Mouse (Mus musculus): Measurements from ENCODE around the gene Map1lc3a. TPM values are rescaled to one million over a fixed set of nuclear protein-coding genes. Genes with fewer than 3 reads are reported as not detected.

Map1lc3a gene
- polyA plus RNA-seq (2012; rRNA removed) (129 and 134 TPM in 2 replicates), polyA plus RNA-seq (2014; fragmentation: Nextera tagmentation; extraction: Ambion mirVana) (233 TPM in 2 replicates)

GRCm38 (mm10) chr2:155276195-155276594 is at the start of gene Map1lc3a:
Map1lc3a (plus strand) TSS chr2:155276297.
- under 1% methylated on average over 39 of the region's 47 CpGs for WGBS
- Histone ChIP-seq H3K36me3 (ENCODE audit: control insufficient read depth, insufficient read depth, low read length) (peaks cover 8% of the 10 kb centered on the region; the same call in 1 of the 2 replicates), H3K4me2 (replicated peaks; ENCODE audit: low read depth, low read length, severe bottlenecking) (peak within 1 kb of the TSS; percentile 69), H3K27me3 (ENCODE audit: control insufficient read depth, insufficient read depth, low read length) (no peaks in the 10 kb centered on the region), H3K4me1 (ENCODE audit: control insufficient read depth, insufficient read depth, low read length) (peaks cover 10% of the 10 kb centered on the region), H3K9ac (ENCODE audit: low read depth, low read length, severe bottlenecking) (peak within 1 kb of the TSS; percentile 96), H3K9me3 (ENCODE audit: control insufficient read depth, low read length) (no peaks in the 10 kb centered on the region), H3K4me3 (replicated peaks; ENCODE audit: low read length) (peak within 1 kb of the TSS; percentile 95), H3K27ac (replicated peaks; ENCODE audit: low read depth, low read length) (peak within 1 kb of the TSS; percentile 93)
- TF ChIP-seq POLR2A (IDR thresholded peaks at IDR 0.05; ENCODE audit: borderline replicate concordance, extremely low read depth, insufficient read depth, insufficient read length), result no peak
- ATAC-seq (ENCODE audit: low FRiP score, low read depth) (peak; percentile 96), DNase-seq (ENCODE audit: low spot score) (peak; percentile 95)

- peak; percentile 90 for ATAC-seq (ENCODE audit: low FRiP score, low read depth)
- TF ChIP-seq POLR2A (IDR thresholded peaks at IDR 0.05; ENCODE audit: borderline replicate concordance, extremely low read depth, insufficient read depth, insufficient read length), result no peak
- peaks cover 6% of the 10 kb centered on the region; the same call in 1 of the 2 replicates for H3K36me3 ChIP-seq (ENCODE audit: control insufficient read depth, insufficient read depth, low read length)
- H3K4me1 ChIP-seq (ENCODE audit: control insufficient read depth, insufficient read depth, low read length), result peaks cover 19% of the 10 kb centered on the region
- no peaks in the 10 kb centered on the region for H3K9me3 ChIP-seq (ENCODE audit: control insufficient read depth, low read length)
- no peaks in the 10 kb centered on the region for H3K27me3 ChIP-seq (ENCODE audit: control insufficient read depth, insufficient read depth, low read length)
- peak overlapping the region; percentile 73 for H3K4me3 ChIP-seq (replicated peaks; ENCODE audit: low read length)
- H3K9ac ChIP-seq (ENCODE audit: low read depth, low read length, severe bottlenecking), result peak overlapping the region; percentile 88
- H3K4me2 ChIP-seq (replicated peaks; ENCODE audit: low read depth, low read length, severe bottlenecking), result peak overlapping the region; percentile 69
- WGBS, result 6% methylated on average over 13 of the region's 13 CpGs
- H3K27ac ChIP-seq (replicated peaks; ENCODE audit: low read depth, low read length), result peak overlapping the region; percentile 87
- DNase-seq (ENCODE audit: low spot score), result no peak
These were observed 40.2 kb upstream of the Map1lc3a start for GRCm38 (mm10) chr2:155235746-155236361.

GRCm38 (mm10) chr2:155236362-155236992 is 39.6 kb upstream of the Map1lc3a start, which contains the start of gene Dynlrb1:
Dynlrb1 (plus strand) TSS chr2:155236533.
- H3K4me3 ChIP-seq (replicated peaks; ENCODE audit: low read length), result peak within 1 kb of the TSS; percentile 73
- H3K4me2 ChIP-seq (replicated peaks; ENCODE audit: low read depth, low read length, severe bottlenecking), result peak within 1 kb of the TSS; percentile 78
- no peaks in the 10 kb centered on the region for H3K9me3 ChIP-seq (ENCODE audit: control insufficient read depth, low read length)
- no peaks in the 10 kb centered on the region for H3K27me3 ChIP-seq (ENCODE audit: control insufficient read depth, insufficient read depth, low read length)
- H3K4me1 ChIP-seq (ENCODE audit: control insufficient read depth, insufficient read depth, low read length), result peaks cover 19% of the 10 kb centered on the region
- peaks cover 6% of the 10 kb centered on the region; the same call in 1 of the 2 replicates for H3K36me3 ChIP-seq (ENCODE audit: control insufficient read depth, insufficient read depth, low read length)
- TF ChIP-seq POLR2A (IDR thresholded peaks at IDR 0.05; ENCODE audit: borderline replicate concordance, extremely low read depth, insufficient read depth, insufficient read length), result peak; percentile 73; the same call in 1 of the 2 replicates
- DNase-seq (ENCODE audit: low spot score) (peak; percentile 95), ATAC-seq (ENCODE audit: low FRiP score, low read depth) (peak; percentile 98)
- peak within 1 kb of the TSS; percentile 87 for H3K27ac ChIP-seq (replicated peaks; ENCODE audit: low read depth, low read length)
- under 1% methylated on average over 47 of the region's 50 CpGs for WGBS
- peak within 1 kb of the TSS; percentile 88 for H3K9ac ChIP-seq (ENCODE audit: low read depth, low read length, severe bottlenecking)

GRCm38 (mm10) chr2:155237276-155237675 is 38.8 kb upstream of the Map1lc3a start:
- no peak overlapping the region for H3K27ac ChIP-seq (replicated peaks; ENCODE audit: low read depth, low read length)
- peaks cover 19% of the 10 kb centered on the region for H3K4me1 ChIP-seq (ENCODE audit: control insufficient read depth, insufficient read depth, low read length)
- H3K36me3 ChIP-seq (ENCODE audit: control insufficient read depth, insufficient read depth, low read length), result peaks cover 7% of the 10 kb centered on the region; the same call in 1 of the 2 replicates
- TF ChIP-seq POLR2A (IDR thresholded peaks at IDR 0.05; ENCODE audit: borderline replicate concordance, extremely low read depth, insufficient read depth, insufficient read length), result no peak
- no peak for DNase-seq (ENCODE audit: low spot score)
- WGBS, result 12% methylated on average over 4 of the region's 4 CpGs
- ATAC-seq (ENCODE audit: low FRiP score, low read depth), result no peak
- H3K9ac ChIP-seq (ENCODE audit: low read depth, low read length, severe bottlenecking), result peak overlapping the region; percentile 88
- peak overlapping the region; percentile 78 for H3K4me2 ChIP-seq (replicated peaks; ENCODE audit: low read depth, low read length, severe bottlenecking)
- H3K4me3 ChIP-seq (replicated peaks; ENCODE audit: low read length), result peak overlapping the region; percentile 73
- H3K27me3 ChIP-seq (ENCODE audit: control insufficient read depth, insufficient read depth, low read length), result no peaks in the 10 kb centered on the region
- H3K9me3 ChIP-seq (ENCODE audit: control insufficient read depth, low read length), result no peaks in the 10 kb centered on the region

GRCm38 (mm10) chr2:155240915-155241314 is 35.2 kb upstream of the Map1lc3a start:
- Histone ChIP-seq H3K4me2 (replicated peaks; ENCODE audit: low read depth, low read length, severe bottlenecking) (no peak overlapping the region), H3K9me3 (ENCODE audit: control insufficient read depth, low read length) (no peaks in the 10 kb centered on the region), H3K4me3 (replicated peaks; ENCODE audit: low read length) (no peak overlapping the region), H3K27ac (replicated peaks; ENCODE audit: low read depth, low read length) (no peak overlapping the region), H3K36me3 (ENCODE audit: control insufficient read depth, insufficient read depth, low read length) (peaks cover 40% of the 10 kb centered on the region), H3K27me3 (ENCODE audit: control insufficient read depth, insufficient read depth, low read length) (no peaks in the 10 kb centered on the region), H3K4me1 (ENCODE audit: control insufficient read depth, insufficient read depth, low read length) (peaks cover 15% of the 10 kb centered on the region), H3K9ac (ENCODE audit: low read depth, low read length, severe bottlenecking) (no peak overlapping the region)
- DNase-seq (ENCODE audit: low spot score) (no peak), ATAC-seq (ENCODE audit: low FRiP score, low read depth) (no peak)
- WGBS, result 70% methylated on average over 4 of the region's 4 CpGs
- no peak for TF ChIP-seq POLR2A (IDR thresholded peaks at IDR 0.05; ENCODE audit: borderline replicate concordance, extremely low read depth, insufficient read depth, insufficient read length)
